Mouse (Mus musculus): ENCODE data around the gene Ppm1n. TPM values are rescaled to one million over a fixed set of nuclear protein-coding genes. Genes with fewer than 3 reads are reported as not detected.
"Not testable (repeated sequence)": the region's sequence is repeated elsewhere in the genome, so short reads cannot be mapped to it uniquely, and the experiment has no call there.

Ppm1n gene
- total and polyA plus RNA-seq, 3 experiments = not detected

DNA sequence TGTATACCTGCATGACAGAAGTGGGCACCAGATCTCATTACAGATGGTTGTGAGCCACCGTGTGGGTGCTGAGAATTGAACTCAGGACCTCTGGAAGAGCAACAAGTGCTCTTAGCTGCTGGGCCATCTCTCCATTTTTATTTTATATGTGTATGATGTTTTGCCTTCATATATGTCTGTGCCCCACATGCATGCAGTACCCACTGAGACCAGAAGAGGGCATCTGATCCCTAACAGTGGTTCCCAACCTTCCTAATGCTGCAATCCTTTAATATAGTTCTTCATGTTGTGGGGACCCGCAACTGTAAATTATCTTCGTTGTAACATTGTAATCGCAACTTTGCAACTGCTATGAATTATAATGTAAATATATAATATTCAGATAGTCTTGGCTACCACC, 4.9 kb upstream of the Ppm1n start:
- ATAC-seq (ENCODE audit: extremely low read depth, insufficient number of reproducible peaks, low FRiP score, poor library complexity, severe bottlenecking) = no peak
- peaks cover 22% of the 10 kb centered on the region for H3K27me3 ChIP-seq (ENCODE audit: insufficient read depth, low read length)
- peaks cover 23% of the 10 kb centered on the region for H3K4me1 ChIP-seq (ENCODE audit: insufficient read depth, low read depth, low read length)
- no peak overlapping the region for H3K4me3 ChIP-seq (ENCODE audit: low read depth, low read length)
- TF ChIP-seq GATA1 (IDR thresholded peaks at IDR 0.05; ENCODE audit: borderline replicate concordance, low read length) (no peak), POLR2AphosphoS5 (IDR thresholded peaks at IDR 0.05; ENCODE audit: insufficient replicate concordance, low read depth, low read length) (no peak), CTCF (IDR thresholded peaks at IDR 0.05; ENCODE audit: low read depth, low read length) (peak; percentile 58), TAL1 (conservative IDR thresholded peaks at IDR 0.05; ENCODE audit: low read depth, low read length) (no peak)
- H3K36me3 ChIP-seq (replicated peaks) = no peaks in the 10 kb centered on the region
- no peaks in the 10 kb centered on the region for H3K9me3 ChIP-seq (replicated peaks)
- no peak for DNase-seq (ENCODE audit: low spot score)

DNA sequence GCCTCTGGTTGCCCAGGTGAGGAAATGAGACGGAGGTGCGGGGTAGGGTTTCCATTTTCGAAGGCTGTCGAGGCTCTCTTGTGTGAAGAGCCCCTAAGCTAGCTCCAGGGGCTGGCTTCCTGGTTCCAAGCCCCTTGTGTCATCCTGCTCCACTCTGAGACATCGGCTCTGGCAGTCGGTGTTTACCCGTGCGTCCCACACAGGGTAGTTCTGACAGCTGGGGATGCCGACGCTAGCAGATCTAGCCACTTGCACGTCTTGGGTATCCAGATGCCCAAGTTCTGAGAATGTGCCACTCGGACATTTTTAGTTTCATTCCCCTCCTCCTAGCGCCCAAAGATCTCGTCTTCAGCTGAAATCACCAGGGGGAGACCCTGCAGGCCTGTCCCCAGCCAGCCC, 3.5 kb upstream of the Ppm1n start:
- peaks cover 32% of the 10 kb centered on the region for H3K27me3 ChIP-seq (ENCODE audit: insufficient read depth, low read length)
- peaks cover 27% of the 10 kb centered on the region for H3K4me1 ChIP-seq (ENCODE audit: insufficient read depth, low read depth, low read length)
- H3K4me3 ChIP-seq (ENCODE audit: low read depth, low read length) = no peak overlapping the region
- H3K36me3 ChIP-seq (replicated peaks) = no peaks in the 10 kb centered on the region
- TF ChIP-seq POLR2AphosphoS5 (IDR thresholded peaks at IDR 0.05; ENCODE audit: insufficient replicate concordance, low read depth, low read length) (no peak), TAL1 (conservative IDR thresholded peaks at IDR 0.05; ENCODE audit: low read depth, low read length) (no peak), GATA2 (IDR thresholded peaks at IDR 0.05; ENCODE audit: borderline replicate concordance, low read depth, low read length) (no peak), CTCF (IDR thresholded peaks at IDR 0.05; ENCODE audit: low read depth, low read length) (no peak), GATA1 (IDR thresholded peaks at IDR 0.05; ENCODE audit: borderline replicate concordance, low read length) (no peak)
- DNase-seq (ENCODE audit: low spot score) = no peak
- no peaks in the 10 kb centered on the region for H3K9me3 ChIP-seq (replicated peaks)
- no peak for ATAC-seq (ENCODE audit: extremely low read depth, insufficient number of reproducible peaks, low FRiP score, poor library complexity, severe bottlenecking)

DNA sequence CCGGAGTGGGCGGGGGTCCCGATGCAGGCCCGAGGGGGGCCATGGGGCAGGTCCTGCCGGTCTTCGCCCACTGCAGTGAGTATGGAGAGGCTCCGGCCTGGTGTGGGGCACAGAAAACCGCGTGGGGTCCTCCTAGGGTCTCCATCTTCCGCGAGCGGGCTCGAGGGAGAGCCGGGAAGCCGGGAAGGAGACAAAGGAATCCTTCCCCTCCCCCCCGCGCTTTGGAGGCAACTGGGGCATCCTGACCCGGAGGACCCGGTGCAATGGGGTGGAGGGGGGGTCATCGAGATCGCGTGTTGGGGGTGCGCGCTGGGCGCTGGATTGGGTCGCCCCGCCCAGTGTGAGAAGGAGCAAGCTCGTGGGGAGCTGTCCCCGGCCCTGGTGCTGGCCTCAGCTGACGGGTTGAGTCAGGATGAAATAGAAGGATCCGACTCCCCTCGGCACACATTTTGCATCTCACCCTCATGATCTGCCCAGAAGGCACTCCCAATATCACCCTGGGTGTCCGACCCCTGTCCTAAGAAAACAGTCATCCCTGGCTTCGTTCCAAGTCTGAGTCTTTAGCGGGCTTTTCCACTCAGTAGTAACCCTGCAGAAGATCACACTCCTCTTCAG, 3.0 kb upstream of the Ppm1n start:
- peak overlapping the region; percentile 70 for H3K4me3 ChIP-seq (ENCODE audit: low read depth, low read length)
- DNase-seq (ENCODE audit: low spot score) (peak; percentile 42), ATAC-seq (ENCODE audit: extremely low read depth, insufficient number of reproducible peaks, low FRiP score, poor library complexity, severe bottlenecking) (no peak)
- peaks cover 29% of the 10 kb centered on the region for H3K4me1 ChIP-seq (ENCODE audit: insufficient read depth, low read depth, low read length)
- no peak for TF ChIP-seq POLR2AphosphoS5 (IDR thresholded peaks at IDR 0.05; ENCODE audit: insufficient replicate concordance, low read depth, low read length)
- H3K9me3 ChIP-seq (replicated peaks) = no peaks in the 10 kb centered on the region
- no peaks in the 10 kb centered on the region for H3K36me3 ChIP-seq (replicated peaks)
- H3K27me3 ChIP-seq (ENCODE audit: insufficient read depth, low read length) = peaks cover 35% of the 10 kb centered on the region

DNA sequence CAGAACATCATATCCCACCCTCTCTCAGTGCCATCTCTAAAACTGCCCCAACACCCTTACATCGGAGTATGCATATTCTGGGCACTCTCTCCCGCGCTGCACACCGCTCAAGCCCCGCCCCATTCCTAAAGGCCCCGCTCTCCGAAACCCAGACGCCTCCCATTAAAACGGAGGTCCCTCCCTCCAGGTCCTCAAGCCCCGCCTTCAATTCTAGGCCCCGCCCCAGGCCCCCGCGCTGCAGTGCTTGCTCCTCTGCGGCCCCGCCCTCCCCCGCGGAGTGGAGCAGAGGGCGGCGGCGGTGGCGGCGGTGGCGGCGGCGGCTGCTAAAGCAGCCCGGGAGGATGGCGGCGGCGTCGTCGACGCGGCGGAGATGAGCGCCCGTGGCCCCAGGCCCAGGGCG, 2.5 kb upstream of the Ppm1n start, which contains the start of gene Rtn2:
TSS of gene Rtn2 (plus strand) at position 240 of the 400 bp plus-strand sequence.
- ATAC-seq (ENCODE audit: extremely low read depth, insufficient number of reproducible peaks, low FRiP score, poor library complexity, severe bottlenecking) (peak; percentile 49), DNase-seq (ENCODE audit: low spot score) (peak; percentile 35)
- Histone ChIP-seq H3K27me3 (ENCODE audit: insufficient read depth, low read length) (peaks cover 38% of the 10 kb centered on the region), H3K4me3 (ENCODE audit: low read depth, low read length) (peak within 1 kb of the TSS; percentile 70), H3K36me3 (replicated peaks) (no peaks in the 10 kb centered on the region), H3K4me1 (ENCODE audit: insufficient read depth, low read depth, low read length) (peaks cover 32% of the 10 kb centered on the region), H3K9me3 (replicated peaks) (no peaks in the 10 kb centered on the region)
- TF ChIP-seq CTCF (IDR thresholded peaks at IDR 0.05; ENCODE audit: low read depth, low read length) (no peak), POLR2AphosphoS5 (IDR thresholded peaks at IDR 0.05; ENCODE audit: insufficient replicate concordance, low read depth, low read length) (no peak)

DNA sequence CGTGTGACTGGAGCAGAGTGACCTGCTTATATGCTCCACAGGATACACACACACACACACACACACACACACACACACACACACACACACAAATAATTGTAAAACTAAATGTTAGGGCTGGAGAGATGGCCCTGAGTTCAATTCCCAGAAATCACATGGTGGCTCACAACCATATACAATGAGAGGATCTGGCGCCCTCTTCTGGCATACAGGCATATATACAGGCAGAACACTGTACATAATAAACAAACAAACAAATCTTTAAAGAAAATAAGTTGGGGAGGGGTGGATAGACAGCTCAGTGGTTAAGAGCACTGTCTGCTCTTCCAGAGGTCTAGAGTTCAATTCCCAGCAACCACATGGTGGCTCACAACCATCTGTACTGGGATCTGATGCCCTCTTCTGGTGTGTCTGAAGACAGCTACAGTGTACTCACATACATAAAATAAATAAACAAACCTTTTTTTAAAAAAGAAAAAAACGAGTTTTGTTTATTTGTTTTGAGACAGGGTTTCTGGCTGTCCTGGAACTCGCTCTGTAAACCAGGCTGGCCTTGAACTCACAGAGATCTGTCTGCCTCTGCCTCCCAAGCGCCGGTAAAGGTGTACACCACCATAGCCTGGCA, 1.9 kb upstream of the Ppm1n start:
- TF ChIP-seq CTCF (IDR thresholded peaks at IDR 0.05; ENCODE audit: low read depth, low read length) = 0 out of 2 replicates have a peak, but pooled peaks have one; percentile 16
- not testable (repeated sequence) for DNase-seq (ENCODE audit: low spot score); H3K9me3 ChIP-seq (replicated peaks); ATAC-seq (ENCODE audit: extremely low read depth, insufficient number of reproducible peaks, low FRiP score, poor library complexity, severe bottlenecking); H3K36me3 ChIP-seq (replicated peaks)
- peak overlapping the region; percentile 70; the same call in 1 of the 2 replicates for H3K4me3 ChIP-seq (ENCODE audit: low read depth, low read length)
- peaks cover 32% of the 10 kb centered on the region for H3K4me1 ChIP-seq (ENCODE audit: insufficient read depth, low read depth, low read length)
- peaks cover 35% of the 10 kb centered on the region for H3K27me3 ChIP-seq (ENCODE audit: insufficient read depth, low read length)

- ATAC-seq (ENCODE audit: extremely low read depth, insufficient number of reproducible peaks, low FRiP score, poor library complexity, severe bottlenecking) (no peak), DNase-seq (ENCODE audit: low spot score) (no peak)
- no peaks in the 10 kb centered on the region for H3K36me3 ChIP-seq (replicated peaks)
- TF ChIP-seq GATA1 (IDR thresholded peaks at IDR 0.05; ENCODE audit: borderline replicate concordance, low read length) (no peak), GATA2 (IDR thresholded peaks at IDR 0.05; ENCODE audit: borderline replicate concordance, low read depth, low read length) (no peak), TAL1 (conservative IDR thresholded peaks at IDR 0.05; ENCODE audit: low read depth, low read length) (no peak), POLR2AphosphoS5 (IDR thresholded peaks at IDR 0.05; ENCODE audit: insufficient replicate concordance, low read depth, low read length) (no peak), CTCF (IDR thresholded peaks at IDR 0.05; ENCODE audit: low read depth, low read length) (no peak)
- peaks cover 32% of the 10 kb centered on the region for H3K27me3 ChIP-seq (ENCODE audit: insufficient read depth, low read length)
- H3K4me1 ChIP-seq (ENCODE audit: insufficient read depth, low read depth, low read length) = peaks cover 38% of the 10 kb centered on the region
- H3K9me3 ChIP-seq (replicated peaks) = no peaks in the 10 kb centered on the region
- H3K4me3 ChIP-seq (ENCODE audit: low read depth, low read length) = 0 out of 2 replicates have a peak overlapping the region, but pooled peaks have one; percentile 9
Measured at GRCm38 (mm10) chr7:19279052-19279451, 812 bp downstream of the Ppm1n start.

GRCm38 (mm10) chr7:19276253-19276652, 3.6 kb downstream of the Ppm1n start:
- peaks cover 21% of the 10 kb centered on the region for H3K27me3 ChIP-seq (ENCODE audit: insufficient read depth, low read length)
- no peaks in the 10 kb centered on the region for H3K9me3 ChIP-seq (replicated peaks)
- H3K36me3 ChIP-seq (replicated peaks) = no peaks in the 10 kb centered on the region
- no peak for ATAC-seq (ENCODE audit: extremely low read depth, insufficient number of reproducible peaks, low FRiP score, poor library complexity, severe bottlenecking)
- TF ChIP-seq GATA1 (IDR thresholded peaks at IDR 0.05; ENCODE audit: borderline replicate concordance, low read length) (no peak), GATA2 (IDR thresholded peaks at IDR 0.05; ENCODE audit: borderline replicate concordance, low read depth, low read length) (no peak), CTCF (IDR thresholded peaks at IDR 0.05; ENCODE audit: low read depth, low read length) (no peak), TAL1 (conservative IDR thresholded peaks at IDR 0.05; ENCODE audit: low read depth, low read length) (no peak), POLR2AphosphoS5 (IDR thresholded peaks at IDR 0.05; ENCODE audit: insufficient replicate concordance, low read depth, low read length) (no peak)
- no peak overlapping the region for H3K4me3 ChIP-seq (ENCODE audit: low read depth, low read length)
- DNase-seq (ENCODE audit: low spot score) = no peak
- peaks cover 27% of the 10 kb centered on the region for H3K4me1 ChIP-seq (ENCODE audit: insufficient read depth, low read depth, low read length)
